Mouse (Mus musculus): ENCODE results near the gene Ccdc71. TPM values are rescaled to one million over a fixed set of nuclear protein-coding genes. Genes with fewer than 3 reads are reported as not detected.

Gene Ccdc71
- polyA plus RNA-seq, 1 experiment from 2014 or later = 29.4 TPM

DNA sequence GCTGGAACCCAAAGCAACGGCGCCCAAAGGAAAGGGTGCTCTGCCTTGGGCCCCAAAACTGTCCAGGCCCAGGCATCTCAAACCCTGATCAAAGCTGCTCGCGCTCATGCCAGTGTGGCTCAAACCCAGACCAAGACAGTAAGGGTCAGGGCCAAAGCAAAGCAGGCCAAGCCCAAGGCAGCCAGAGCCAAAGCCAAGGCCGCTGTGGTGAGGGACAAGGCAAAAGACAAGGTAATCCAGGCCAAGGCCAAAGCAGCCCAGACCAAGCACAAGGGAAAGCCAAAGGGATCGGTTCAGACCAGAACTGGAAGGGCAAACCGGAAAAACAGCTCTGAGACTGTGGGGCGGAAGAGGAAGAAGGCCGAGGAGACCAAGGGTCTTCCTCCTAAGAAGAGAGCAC lies 3.4 kb downstream of the Ccdc71 start:
- peaks cover 24% of the 10 kb centered on the region for H3K36me3 ChIP-seq (ENCODE audit: control insufficient read depth, insufficient read depth)
- no peak overlapping the region for H3K4me2 ChIP-seq (replicated peaks; ENCODE audit: low read depth)
- no peaks in the 10 kb centered on the region for H3K27me3 ChIP-seq (replicated peaks; ENCODE audit: control insufficient read depth, insufficient read depth, low read length)
- no peak overlapping the region for H3K9ac ChIP-seq (ENCODE audit: low read depth, low read length)
- H3K27ac ChIP-seq (ENCODE audit: low read depth, low read length) = no peak overlapping the region
- H3K9me3 ChIP-seq (ENCODE audit: control insufficient read depth) = no peaks in the 10 kb centered on the region
- H3K4me1 ChIP-seq (replicated peaks; ENCODE audit: control insufficient read depth, insufficient read depth, low read length) = peaks cover 14% of the 10 kb centered on the region
- no peak overlapping the region for H3K4me3 ChIP-seq (ENCODE audit: low read depth, low read length)
- WGBS = 88% methylated on average over 9 of the region's 9 CpGs
- TF ChIP-seq CTCF (IDR thresholded peaks at IDR 0.05; ENCODE audit: low read depth) = no peak
- ATAC-seq = no peak

DNA sequence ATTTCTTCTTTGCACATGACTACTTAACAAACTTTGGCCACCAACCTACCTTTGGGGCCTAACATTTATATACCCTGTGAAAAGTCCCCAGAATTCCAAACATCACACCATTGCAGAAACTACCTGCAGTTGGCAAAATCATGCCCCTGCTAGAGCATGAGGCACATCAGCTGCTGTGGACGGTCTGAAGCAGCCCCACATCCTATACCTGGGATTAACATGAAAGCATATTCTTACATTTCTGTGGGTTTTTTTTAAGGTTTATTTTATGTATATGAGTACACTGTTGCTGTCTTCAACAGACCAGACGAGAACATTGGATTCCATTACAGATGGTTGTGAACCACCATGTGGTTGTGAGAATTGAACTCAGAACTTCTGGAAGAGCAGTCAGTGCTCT lies 5.9 kb downstream of the Ccdc71 start:
- H3K4me3 ChIP-seq (ENCODE audit: low read depth, low read length) = no peak overlapping the region
- WGBS = 92% methylated on average over 2 of the region's 2 CpGs
- no peaks in the 10 kb centered on the region for H3K27me3 ChIP-seq (replicated peaks; ENCODE audit: control insufficient read depth, insufficient read depth, low read length)
- no peak for TF ChIP-seq CTCF (IDR thresholded peaks at IDR 0.05; ENCODE audit: low read depth)
- peaks cover 14% of the 10 kb centered on the region for H3K4me1 ChIP-seq (replicated peaks; ENCODE audit: control insufficient read depth, insufficient read depth, low read length)
- ATAC-seq = no peak
- H3K27ac ChIP-seq (ENCODE audit: low read depth, low read length) = no peak overlapping the region
- H3K9ac ChIP-seq (ENCODE audit: low read depth, low read length) = no peak overlapping the region
- H3K9me3 ChIP-seq (ENCODE audit: control insufficient read depth) = no peaks in the 10 kb centered on the region
- no peak overlapping the region for H3K4me2 ChIP-seq (replicated peaks; ENCODE audit: low read depth)
- H3K36me3 ChIP-seq (ENCODE audit: control insufficient read depth, insufficient read depth) = peaks cover 24% of the 10 kb centered on the region

DNA sequence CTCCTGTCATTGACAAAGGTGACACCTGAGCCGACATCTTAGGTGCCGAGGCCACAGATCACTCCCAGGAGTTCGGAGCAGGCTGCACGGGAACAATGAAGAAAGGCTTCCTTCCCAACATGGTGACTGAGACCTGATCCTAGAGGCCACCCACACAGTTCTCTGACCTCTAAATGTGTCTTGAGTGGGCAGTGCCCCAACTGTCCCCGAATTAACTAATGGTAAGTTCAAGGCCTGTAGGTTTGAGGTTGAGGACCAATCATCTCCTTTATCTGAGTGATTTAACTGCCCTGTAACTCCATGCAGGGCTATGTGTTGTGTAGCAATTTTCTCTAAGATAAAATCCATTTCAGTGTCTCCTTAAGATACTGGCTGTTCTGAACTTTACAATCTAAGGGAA lies 9.1 kb downstream of the Ccdc71 start:
- no peak overlapping the region for H3K4me2 ChIP-seq (replicated peaks; ENCODE audit: low read depth)
- peaks cover 8% of the 10 kb centered on the region for H3K36me3 ChIP-seq (ENCODE audit: control insufficient read depth, insufficient read depth)
- no peak overlapping the region for H3K9ac ChIP-seq (ENCODE audit: low read depth, low read length)
- no peak overlapping the region for H3K4me3 ChIP-seq (ENCODE audit: low read depth, low read length)
- ATAC-seq = no peak
- H3K9me3 ChIP-seq (ENCODE audit: control insufficient read depth) = no peaks in the 10 kb centered on the region
- 65% methylated on average over 5 of the region's 5 CpGs for whole genome bisulfite sequencing
- H3K27me3 ChIP-seq (replicated peaks; ENCODE audit: control insufficient read depth, insufficient read depth, low read length) = no peaks in the 10 kb centered on the region
- no peaks in the 10 kb centered on the region for H3K4me1 ChIP-seq (replicated peaks; ENCODE audit: control insufficient read depth, insufficient read depth, low read length)
- H3K27ac ChIP-seq (ENCODE audit: low read depth, low read length) = no peak overlapping the region
- TF ChIP-seq CTCF (IDR thresholded peaks at IDR 0.05; ENCODE audit: low read depth) = no peak

DNA sequence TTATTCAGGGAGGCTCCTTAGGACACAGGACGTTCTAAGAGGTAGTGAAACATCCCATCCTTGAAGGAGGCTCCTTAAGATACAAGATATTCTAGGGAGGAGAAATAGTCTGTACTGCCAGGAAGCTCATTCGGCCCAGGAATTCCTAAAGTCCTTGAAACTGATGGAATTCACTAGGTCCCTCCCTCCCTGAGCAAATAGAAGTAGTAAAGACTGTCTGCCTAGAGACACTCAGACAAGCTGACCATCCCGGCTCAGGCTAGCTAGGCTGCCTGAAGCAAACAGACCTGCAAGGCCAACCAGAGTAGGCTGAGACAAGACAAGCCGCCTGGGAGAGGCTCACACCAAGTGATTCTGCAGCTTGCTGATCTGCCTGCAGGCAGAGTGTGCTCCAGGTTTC lies 9.5 kb downstream of the Ccdc71 start:
- TF ChIP-seq CTCF (IDR thresholded peaks at IDR 0.05; ENCODE audit: low read depth) = no peak
- no peaks in the 10 kb centered on the region for H3K9me3 ChIP-seq (ENCODE audit: control insufficient read depth)
- H3K4me1 ChIP-seq (replicated peaks; ENCODE audit: control insufficient read depth, insufficient read depth, low read length) = no peaks in the 10 kb centered on the region
- no peak for ATAC-seq
- H3K4me3 ChIP-seq (ENCODE audit: low read depth, low read length) = no peak overlapping the region
- WGBS = 28% methylated on average over 4 of the region's 4 CpGs
- no peak overlapping the region for H3K4me2 ChIP-seq (replicated peaks; ENCODE audit: low read depth)
- peaks cover 8% of the 10 kb centered on the region for H3K36me3 ChIP-seq (ENCODE audit: control insufficient read depth, insufficient read depth)
- no peak overlapping the region for H3K27ac ChIP-seq (ENCODE audit: low read depth, low read length)
- H3K27me3 ChIP-seq (replicated peaks; ENCODE audit: control insufficient read depth, insufficient read depth, low read length) = no peaks in the 10 kb centered on the region
- H3K9ac ChIP-seq (ENCODE audit: low read depth, low read length) = no peak overlapping the region

DNA sequence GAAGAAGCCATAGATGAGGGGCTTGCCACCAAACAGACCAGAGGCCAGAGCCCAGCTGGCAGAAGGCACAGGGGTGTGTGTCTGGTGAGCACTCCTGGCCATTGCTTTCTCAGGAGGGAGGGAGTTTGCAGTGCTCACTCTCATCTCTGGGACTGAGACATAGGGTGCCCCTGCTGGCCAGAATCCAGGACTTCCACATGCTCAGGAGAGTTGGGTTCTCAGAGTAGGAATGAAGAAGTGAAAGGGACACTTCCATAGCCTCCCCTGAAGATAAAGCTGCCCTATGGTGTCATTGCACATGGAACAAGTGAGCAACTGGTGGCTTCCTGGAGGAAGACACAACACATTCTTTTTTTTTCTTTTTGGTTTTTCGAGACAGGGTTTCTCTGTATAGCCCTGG lies 14.2 kb downstream of the Ccdc71 start:
- 62% methylated on average over 1 of the region's 1 CpGs for WGBS

DNA sequence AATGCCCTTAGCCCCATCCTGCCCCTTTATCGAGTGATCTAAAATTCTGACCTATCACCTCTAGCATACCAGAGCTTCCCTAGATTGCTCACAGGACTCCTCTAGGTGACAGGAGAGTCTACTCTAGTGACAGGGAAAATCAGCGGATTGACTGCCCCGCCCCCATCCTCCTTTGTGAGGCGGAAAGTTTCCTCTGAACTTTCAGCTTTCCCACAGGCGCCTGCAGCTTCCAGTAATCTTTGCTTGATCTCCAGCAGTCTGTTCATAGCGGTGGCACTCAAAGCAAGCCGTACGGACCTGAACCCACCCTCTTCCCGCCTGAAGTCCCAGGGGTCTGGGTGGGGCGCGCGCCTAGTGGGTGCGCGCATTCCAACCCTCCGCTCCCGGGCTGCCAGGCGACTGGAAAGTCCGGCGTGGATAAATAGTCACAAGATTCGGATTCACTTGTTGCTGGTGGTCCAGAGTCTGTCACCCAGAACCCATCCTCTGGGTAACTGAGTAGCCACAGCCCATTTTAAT lies 18.4 kb downstream of the Ccdc71 start:
- H3K4me2 ChIP-seq (replicated peaks; ENCODE audit: low read depth) = peak overlapping the region; percentile 62
- H3K4me3 ChIP-seq (ENCODE audit: low read depth, low read length) = peak overlapping the region; percentile 47
- peak; percentile 55 for ATAC-seq
- no peak overlapping the region for H3K27ac ChIP-seq (ENCODE audit: low read depth, low read length)
- no peaks in the 10 kb centered on the region for H3K9me3 ChIP-seq (ENCODE audit: control insufficient read depth)
- H3K36me3 ChIP-seq (ENCODE audit: control insufficient read depth, insufficient read depth) = peaks cover 22% of the 10 kb centered on the region; the same call in 1 of the 2 replicates
- H3K9ac ChIP-seq (ENCODE audit: low read depth, low read length) = no peak overlapping the region
- TF ChIP-seq CTCF (IDR thresholded peaks at IDR 0.05; ENCODE audit: low read depth) = no peak
- H3K27me3 ChIP-seq (replicated peaks; ENCODE audit: control insufficient read depth, insufficient read depth, low read length) = no peaks in the 10 kb centered on the region
- WGBS = under 1% methylated on average over 20 of the region's 20 CpGs
- 0 out of 2 replicates have a peak, but pooled peaks cover 7% of the 10 kb centered on the region for H3K4me1 ChIP-seq (replicated peaks; ENCODE audit: control insufficient read depth, insufficient read depth, low read length)

More for the DNA sequence above, 14.2 kb downstream of the Ccdc71 start:
- TF ChIP-seq CTCF (IDR thresholded peaks at IDR 0.05; ENCODE audit: low read depth) = peak; percentile 47
- Histone ChIP-seq H3K9ac (ENCODE audit: low read depth, low read length) (no peak overlapping the region), H3K27me3 (replicated peaks; ENCODE audit: control insufficient read depth, insufficient read depth, low read length) (no peaks in the 10 kb centered on the region), H3K9me3 (ENCODE audit: control insufficient read depth) (no peaks in the 10 kb centered on the region), H3K4me2 (replicated peaks; ENCODE audit: low read depth) (no peak overlapping the region), H3K27ac (ENCODE audit: low read depth, low read length) (no peak overlapping the region), H3K4me1 (replicated peaks; ENCODE audit: control insufficient read depth, insufficient read depth, low read length) (0 out of 2 replicates have a peak, but pooled peaks cover 3% of the 10 kb centered on the region), H3K4me3 (ENCODE audit: low read depth, low read length) (no peak overlapping the region), H3K36me3 (ENCODE audit: control insufficient read depth, insufficient read depth) (no peaks in the 10 kb centered on the region)
- ATAC-seq = no peak

All from intestine, postnatal 0 days (tissue).